Mouse (Mus musculus): ENCODE measurements around the gene Fam53b.

Gene Fam53b

GRCm38 (mm10) chr7:132735145-132735544 is 78.5 kb downstream of the Fam53b start:
- DNase-seq (ENCODE audit: low spot score) = peak; percentile 65

- DNase-seq (ENCODE audit: low spot score) = no peak
These were observed 79.5 kb downstream of the Fam53b start for GRCm38 (mm10) chr7:132734222-132734621.

- DNase-seq (ENCODE audit: low spot score) = no peak
These were observed 80.2 kb downstream of the Fam53b start for GRCm38 (mm10) chr7:132733521-132733920.

GRCm38 (mm10) chr7:132732136-132732789 is 81.4 kb downstream of the Fam53b start:
- DNase-seq (ENCODE audit: low spot score) = no peak

- no peak for DNase-seq (ENCODE audit: low spot score)
These were observed 82.1 kb downstream of the Fam53b start for GRCm38 (mm10) chr7:132731558-132731957.

- DNase-seq (ENCODE audit: low spot score) = no peak
These were observed 83.2 kb downstream of the Fam53b start for GRCm38 (mm10) chr7:132730510-132730909.

GRCm38 (mm10) chr7:132729093-132729831 is 84.4 kb downstream of the Fam53b start:
- peak; percentile 82 for DNase-seq (ENCODE audit: low spot score)

GRCm38 (mm10) chr7:132726106-132726861 is 87.4 kb downstream of the Fam53b start:
- no peak for DNase-seq (ENCODE audit: low spot score)

- no peak for DNase-seq (ENCODE audit: low spot score)
These were observed 89.1 kb downstream of the Fam53b start for GRCm38 (mm10) chr7:132724501-132725062.

- DNase-seq (ENCODE audit: low spot score) = peak; percentile 68
These were observed 89.8 kb downstream of the Fam53b start for GRCm38 (mm10) chr7:132723906-132724305.

- DNase-seq (ENCODE audit: low spot score) = no peak
These were observed 91.0 kb downstream of the Fam53b start for GRCm38 (mm10) chr7:132722401-132723370.

- DNase-seq (ENCODE audit: low spot score) = no peak
These were observed 93.1 kb downstream of the Fam53b start for GRCm38 (mm10) chr7:132720562-132720961.

GRCm38 (mm10) chr7:132719570-132719969 is 94.1 kb downstream of the Fam53b start:
- no peak for DNase-seq (ENCODE audit: low spot score)

- DNase-seq (ENCODE audit: low spot score) = no peak
These were observed 98.4 kb downstream of the Fam53b start for GRCm38 (mm10) chr7:132715259-132715658.

GRCm38 (mm10) chr7:132714236-132714923 is 99.3 kb downstream of the Fam53b start:
- no peak for DNase-seq (ENCODE audit: low spot score)

- no peak for DNase-seq (ENCODE audit: low spot score)
These were observed 100.1 kb downstream of the Fam53b start for GRCm38 (mm10) chr7:132713483-132714126.

- DNase-seq (ENCODE audit: low spot score) = no peak
These were observed 100.7 kb downstream of the Fam53b start for GRCm38 (mm10) chr7:132712956-132713355.

- DNase-seq (ENCODE audit: low spot score) = no peak
These were observed 101.5 kb downstream of the Fam53b start for GRCm38 (mm10) chr7:132712044-132712708.

- no peak for DNase-seq (ENCODE audit: low spot score)
These were observed 102.1 kb downstream of the Fam53b start for GRCm38 (mm10) chr7:132711579-132711978.

GRCm38 (mm10) chr7:132705130-132705529 is 108.6 kb downstream of the Fam53b start:
- DNase-seq (ENCODE audit: low spot score) = no peak

All from urinary bladder, postnatal 14 days (tissue).